14 mouse cellular contexts compared by ENCODE assay signal in genomic region chr19:16464730-16465129, GRCm38 (mm10). TPM values are rescaled to one million over a fixed set of nuclear protein-coding genes. Genes with fewer than 3 reads are reported as not detected.
DNase-seq lines count a peak whose midpoint lies in the region.
"Had no signal": no experiment of that assay in that cellular context is flagged by ENCODE, and none has a peak within 500 bp of the region (broad histone marks: within the 10 kb centered on the region; RNA-seq: fewer than 3 reads in every experiment).

No protein-coding gene starts in this region.

- intact Hi-C loops in heart, postnatal 25 days (cut with DNase I) = no loop called here

- peak; percentile 40 to 58 for DNase-seq in heart, adult 9 months (ENCODE audit: low spot score in 2 of 2)
- no peak for DNase-seq in heart, postnatal 25 days (ENCODE audit: low spot score)
- DNase-seq in R1 (ENCODE audit: low read depth, low spot score) = peak; percentile 81
- peak; percentile 60 to 77 for DNase-seq in lung, adult 18-20 months
- peak; percentile 81 for DNase-seq in lung, postnatal 25 days (ENCODE audit: low spot score)
- DNase-seq in right cerebral cortex, postnatal 4 days = no peak
- no peak for DNase-seq in urinary bladder, postnatal 4 days (ENCODE audit: low spot score in 2 of 2)
- DNase-seq: B cell, adult 2 months; cerebellum, adult 9-11 months; gastrocnemius, postnatal 25 days; liver, embryonic 13.5 days; retina, postnatal 1 day; thymus, postnatal 4 days had no signal

RNA-seq across cellular contexts. Expression of gene Gna14, which starts 29.2 kb away (rescaled TPM):
- under 1 TPM; 0.11 to 0.47 TPM for total RNA-seq in heart, postnatal 25 days (2021)
- total RNA-seq: neutrophil, adult 5-6 weeks had no signal

Comparison
In these comparisons a context has a peak if more than half of its experiments do, and no peak if none do; other contexts are left out.
1. DNase-seq: peak in heart, adult 9 months (2 of 2), R1 (single experiment), lung, adult 18-20 months (2 of 2) and lung, postnatal 25 days (single experiment); none in heart, postnatal 25 days (single experiment), right cerebral cortex, postnatal 4 days (single experiment) and urinary bladder, postnatal 4 days (0 of 2).